ENCODE assay signal across 22 mouse cellular contexts in genomic region chr15:5695015-5695414, GRCm38 (mm10).
DNase-seq lines count a peak whose midpoint lies in the region; ATAC-seq and TF ChIP-seq lines count a peak whose summit lies in the region.
"Had no signal": no experiment of that assay in that cellular context is flagged by ENCODE, and none has a peak within 500 bp of the region (broad histone marks: within the 10 kb centered on the region; RNA-seq: fewer than 3 reads in every experiment).

No protein-coding gene starts in this region.

- no peaks in the 10 kb centered on the region for H3K27me3 ChIP-seq in CH12.LX (replicated peaks)
- H3K27me3 ChIP-seq: embryonic facial prominence, embryonic 15.5 days; hindbrain, embryonic 12.5 days had no signal

- DNase-seq in B cell, adult 2 months: peak; percentile 1 to 2
- peak; percentile 75 for DNase-seq in CH12.LX (ENCODE audit: extremely low read depth)
- DNase-seq in natural killer cell, adult 2 months (ENCODE audit: low spot score in 2 of 2): peak; percentile 72 to 87
- no peak for DNase-seq in left cerebral cortex, adult 8-10 months (ENCODE audit: low spot score in 2 of 2)
- no peak for DNase-seq in urinary bladder, postnatal 4 days (ENCODE audit: low spot score in 2 of 2)
- no peak for DNase-seq in urinary bladder, postnatal 25 days (ENCODE audit: low spot score)
- DNase-seq: adrenal gland, adult 2 months; adrenal gland, postnatal 25 days; cerebellum, adult 18-20 months; cerebellum, adult 9-11 months; gastrocnemius, postnatal 36 days; heart, adult 11 months; heart, postnatal 10 days; heart, postnatal 4 days had no signal

- no peak; the same call in 1 of the 2 replicates for TF ChIP-seq RAD21 in CH12.LX (IDR thresholded peaks at IDR 0.05; ENCODE audit: low read depth, low read length)

- no peak overlapping the region for H3K9ac ChIP-seq in CH12.LX (ENCODE audit: insufficient read depth, low read depth)
- H3K9ac ChIP-seq: embryonic facial prominence, embryonic 15.5 days; hindbrain, embryonic 12.5 days had no signal

- TF ChIP-seq CTCF in CH12.LX (conservative IDR thresholded peaks at IDR 0.05 in 1 of 2, IDR thresholded peaks at IDR 0.05 in 1 of 2; ENCODE audit: low read depth in 2 of 2, low read length in 2 of 2): no peak

- H3K36me3 ChIP-seq in CH12.LX (replicated peaks in 1 of 2; ENCODE audit: control insufficient read depth in 1 of 2, insufficient read depth in 1 of 2, low read length in 1 of 2): no peaks in the 10 kb centered on the region
- H3K36me3 ChIP-seq: embryonic facial prominence, embryonic 15.5 days; forebrain, embryonic 10.5 days; heart, embryonic 10.5 days; hindbrain, embryonic 12.5 days had no signal

- H3K4me1 ChIP-seq in CH12.LX (ENCODE audit: control insufficient read depth in 1 of 2, insufficient read depth in 2 of 2): peaks cover 0 to 9% of the 10 kb centered on the region in 2 experiments; a peak in 2 of 4 replicates
- H3K4me1 ChIP-seq: embryonic facial prominence, embryonic 15.5 days; forebrain, embryonic 10.5 days; heart, embryonic 10.5 days; hindbrain, embryonic 12.5 days had no signal

- dilution Hi-C loops in CH12.LX (cut with MboI; ENCODE audit: extremely low pct_ligation_motif_present, extremely low pct_unique_long_range_greater_than_20kb, low sequenced_read_pairs): no loop called here

- TF ChIP-seq EP300 in CH12.LX (IDR thresholded peaks at IDR 0.05; ENCODE audit: low read length): peak; percentile 81

- TF ChIP-seq POLR2A in CH12.LX (IDR thresholded peaks at IDR 0.05; ENCODE audit: low read depth, low read length): no peak

- no peaks in the 10 kb centered on the region for H3K9me3 ChIP-seq in CH12.LX (replicated peaks; ENCODE audit: low read length)
- H3K9me3 ChIP-seq: embryonic facial prominence, embryonic 15.5 days; forebrain, embryonic 10.5 days; heart, embryonic 10.5 days; hindbrain, embryonic 12.5 days had no signal

- H3K27ac ChIP-seq in CH12.LX (ENCODE audit: insufficient read depth, low read depth): no peak overlapping the region
- H3K27ac ChIP-seq: embryonic facial prominence, embryonic 15.5 days; forebrain, embryonic 10.5 days; heart, embryonic 10.5 days; hindbrain, embryonic 12.5 days; hindbrain, postnatal 0 days had no signal

- in situ Hi-C loops in CH12.LX (cut with MboI; ENCODE audit: low pct_ligation_motif_present, low pct_unique_long_range_greater_than_20kb, low sequenced_read_pairs): no loop called here

- H3K4me3 ChIP-seq in CH12.LX (replicated peaks in 1 of 3; ENCODE audit: low read depth in 2 of 3, low read length in 2 of 3, poor library complexity in 1 of 3): no peak overlapping the region
- H3K4me3 ChIP-seq: embryonic facial prominence, embryonic 15.5 days; erythroblast, embryonic 14.5 days; forebrain, embryonic 10.5 days; heart, embryonic 10.5 days; hindbrain, embryonic 12.5 days had no signal

- no peak overlapping the region for H3K4me2 ChIP-seq in CH12.LX (ENCODE audit: insufficient read depth, low read depth, poor library complexity, severe bottlenecking)
- H3K4me2 ChIP-seq: embryonic facial prominence, embryonic 15.5 days; hindbrain, embryonic 12.5 days had no signal

- peak; percentile 86 for ATAC-seq in inflammation-experienced regulatory T-cells, adult 6 months
- ATAC-seq: forebrain, embryonic 14.5 days; hindbrain, postnatal 0 days had no signal

- no peaks in the 10 kb centered on the region for H3K79me2 ChIP-seq in CH12.LX (replicated peaks; ENCODE audit: control insufficient read depth, extremely low read depth, insufficient read depth, poor library complexity, severe bottlenecking)

TF ChIP-seq in CH12.LX, 34 proteins besides CTCF, POLR2A, EP300 and RAD21:
- TF ChIP-seq CHD2 (IDR thresholded peaks at IDR 0.05; ENCODE audit: low read length) (no peak), ZC3H11A (IDR thresholded peaks at IDR 0.05; ENCODE audit: low read depth, low read length) (no peak), UBTF (IDR thresholded peaks at IDR 0.05; ENCODE audit: low read depth, low read length) (no peak), ETS1 (conservative IDR thresholded peaks at IDR 0.05; ENCODE audit: low read depth, low read length) (no peak), MEF2A (IDR thresholded peaks at IDR 0.05; ENCODE audit: borderline replicate concordance, low read depth, low read length) (0 out of 2 replicates have a peak, but pooled peaks have one; percentile 20), MAX (IDR thresholded peaks at IDR 0.05; ENCODE audit: low read length) (no peak), MYC (IDR thresholded peaks at IDR 0.05; ENCODE audit: low read depth, low read length) (no peak), ZMIZ1 (IDR thresholded peaks at IDR 0.05; ENCODE audit: low read depth, low read length) (no peak), JUN (IDR thresholded peaks at IDR 0.05; ENCODE audit: insufficient read depth, low read depth, low read length) (no peak), GABPA (IDR thresholded peaks at IDR 0.05; ENCODE audit: insufficient replicate concordance, low read depth, low read length) (no peak), USF1 (IDR thresholded peaks at IDR 0.05; ENCODE audit: low read depth, low read length) (no peak), BHLHE40 (IDR thresholded peaks at IDR 0.05; ENCODE audit: low read depth, low read length) (peak; percentile 50; the same call in 1 of the 2 replicates), MAFK (IDR thresholded peaks at IDR 0.05; ENCODE audit: insufficient replicate concordance, low read length) (0 out of 2 replicates have a peak, but pooled peaks have one; percentile 40), NELFE (IDR thresholded peaks at IDR 0.05; ENCODE audit: low read depth, low read length) (no peak), RCOR1 (conservative IDR thresholded peaks at IDR 0.05; ENCODE audit: low read depth, low read length) (no peak), POLR2AphosphoS2 (IDR thresholded peaks at IDR 0.05; ENCODE audit: low read depth, low read length) (no peak), CHD1 (IDR thresholded peaks at IDR 0.05; ENCODE audit: low read depth, low read length) (no peak), ELF1 (IDR thresholded peaks at IDR 0.05; ENCODE audit: low read depth, low read length) (no peak), ZNF384 (IDR thresholded peaks at IDR 0.05; ENCODE audit: low read depth, low read length) (no peak), SIN3A (IDR thresholded peaks at IDR 0.05; ENCODE audit: low read length) (no peak), USF2 (conservative IDR thresholded peaks at IDR 0.05; ENCODE audit: low read depth, low read length) (no peak), JUND (conservative IDR thresholded peaks at IDR 0.05; ENCODE audit: low read depth, low read length) (no peak), MXI1 (IDR thresholded peaks at IDR 0.05; ENCODE audit: low read depth, low read length) (no peak)

Comparison
In these comparisons a context has a peak if more than half of its experiments do, and no peak if none do; other contexts are left out.
1. DNase-seq: peak in B cell, adult 2 months (2 of 2), CH12.LX (single experiment) and natural killer cell, adult 2 months (2 of 2); none in left cerebral cortex, adult 8-10 months (0 of 2), urinary bladder, postnatal 4 days (0 of 2) and urinary bladder, postnatal 25 days (single experiment).